Mouse (Mus musculus) left cerebral cortex, postnatal 14 days (tissue): ENCODE data around the gene Vps52. TPM values are rescaled to one million over a fixed set of nuclear protein-coding genes. Genes with fewer than 3 reads are reported as not detected.
A peak's percentile ranks its signal among the peaks of the same experiment; 100 is the strongest.

ENCODE experiments used
- DNase-seq, 2 experiments: peaks; one replicate each; pipeline ENCODE4 v3.0.0; 2021 to 2022; ENCODE audit warnings: low spot score in 2 of 2, mixed read lengths in 1 of 2
- intact Hi-C: fragments of 180-260 bp; cut with DNase I; formaldehyde crosslinking; loops from one replicate; pipeline ENCODE4 v1.15.1; 2025
- long read RNA-seq, 2 experiments: library from polyadenylated mRNA; stranded (forward); transcript quantifications; one replicate each; pipeline ENCODE4 v2.0.0; 2021
- total RNA-seq, 2 experiments: library from RNA; stranded (reverse); gene quantifications; 2 replicates each; pipeline ENCODE4 v1.2.3; 2021

The Vps52 gene
- total RNA-seq: 10 to 100 TPM; 80.3 to 83.6 TPM
- long read RNA-seq, experiment 1, transcript Vps52-201 (20 exons, 3,383 nt): major isoform, 110 of 151 reads
- long read RNA-seq, experiment 1, partial matches to known transcripts: 21 of 151 reads
- long read RNA-seq, experiment 1, other reads (novel, unspliced or antisense): 20 of 151 reads
- long read RNA-seq, experiment 2, transcript Vps52-201 (20 exons, 3,383 nt): major isoform, 127 of 184 reads
- long read RNA-seq, experiment 2, partial matches to known transcripts: 22 of 184 reads
- long read RNA-seq, experiment 2, other reads (novel, unspliced or antisense): 35 of 184 reads

DNA sequence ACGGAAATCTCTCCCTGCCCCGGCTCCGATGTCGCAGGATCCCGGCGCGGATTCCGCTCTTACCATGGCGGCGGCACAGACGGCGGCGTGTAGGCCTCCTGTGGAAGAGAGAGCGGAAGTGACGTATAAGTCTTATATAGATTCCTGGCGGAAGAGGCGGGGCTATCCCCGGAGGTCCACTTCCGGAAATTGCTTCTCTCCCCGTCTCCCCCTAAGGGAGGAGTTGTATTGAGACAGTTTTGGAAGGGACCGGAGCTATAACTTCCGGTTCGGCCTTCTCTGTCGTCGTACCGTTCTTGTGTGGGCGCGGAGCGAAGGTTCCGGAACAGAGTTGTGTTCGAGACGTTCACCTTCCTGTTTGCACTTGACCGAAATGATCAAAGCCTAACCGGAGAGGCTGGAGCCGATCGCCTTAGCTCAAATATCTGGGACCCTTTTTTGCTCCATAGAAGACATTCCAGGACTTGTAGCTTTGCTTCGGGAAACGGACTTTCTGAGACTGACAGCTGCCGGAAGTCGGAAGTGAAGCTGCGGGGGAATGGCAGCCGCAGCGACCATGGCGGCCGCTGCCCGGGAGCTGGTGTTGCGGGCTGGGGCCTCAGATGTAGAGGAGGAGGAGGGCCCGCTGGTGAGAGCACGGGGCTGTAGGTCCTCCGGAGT lies at the start of gene Vps52, which contains the start of gene Rps18:
TSS of gene Vps52 (plus strand) at position 258 of the 660 bp plus-strand sequence.
TSS of gene Rps18 (minus strand) at position 447 of the 660 bp plus-strand sequence.
- peak; percentile 97 to 99 for DNase-seq
- intact Hi-C loops: loop anchor here (5.0 kb wide), 1 partner anchor 67 kb away; the partner anchor contains the start of gene Ring1

DNA sequence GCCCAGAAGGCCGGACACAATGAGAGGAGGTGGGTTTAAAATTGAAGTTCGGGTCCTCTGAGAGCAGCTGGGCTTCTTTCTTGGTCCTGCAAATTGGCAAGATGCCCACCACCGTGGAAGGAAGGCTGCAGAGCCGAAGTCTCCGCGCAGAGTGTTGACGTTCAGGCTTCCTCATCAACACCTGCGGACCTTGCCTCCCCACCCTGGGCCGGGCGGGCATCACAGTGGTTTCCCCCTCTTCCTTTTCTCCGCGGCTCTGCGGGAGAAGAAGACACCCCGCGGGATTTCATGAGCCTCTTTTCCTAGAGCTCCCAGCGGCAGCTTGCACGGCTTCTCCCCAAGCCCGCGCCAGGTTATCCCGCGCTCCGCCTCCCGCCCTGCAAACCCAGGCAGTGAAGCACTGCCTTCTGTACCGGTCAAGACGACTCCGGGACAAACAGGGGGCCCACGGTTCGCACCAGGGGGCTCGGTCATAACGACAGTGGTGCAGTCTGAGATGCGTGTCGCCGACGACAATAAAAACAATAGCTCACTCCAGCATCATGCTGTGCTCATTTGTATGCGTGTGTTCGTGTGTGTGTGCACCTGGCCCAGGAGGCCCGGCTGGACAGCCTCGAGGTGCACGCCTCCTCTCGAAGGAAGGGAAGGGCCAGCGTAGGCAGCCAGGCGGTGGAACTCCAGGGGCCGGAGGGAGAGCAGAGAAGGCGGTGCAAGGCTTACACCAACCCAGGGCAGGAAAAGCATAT lies 47.1 kb upstream of the Vps52 start:
- intact Hi-C loops: no loop called here
- DNase-seq: peak; percentile 54 to 71

- intact Hi-C loops: no loop called here
- peak; percentile 98 for DNase-seq
Measured at GRCm38 (mm10) chr17:33909077-33909868, 46.3 kb upstream of the Vps52 start, which contains the start of gene Daxx. Gene Daxx, plus strand, starts transcription at chr17:33909414.

DNA sequence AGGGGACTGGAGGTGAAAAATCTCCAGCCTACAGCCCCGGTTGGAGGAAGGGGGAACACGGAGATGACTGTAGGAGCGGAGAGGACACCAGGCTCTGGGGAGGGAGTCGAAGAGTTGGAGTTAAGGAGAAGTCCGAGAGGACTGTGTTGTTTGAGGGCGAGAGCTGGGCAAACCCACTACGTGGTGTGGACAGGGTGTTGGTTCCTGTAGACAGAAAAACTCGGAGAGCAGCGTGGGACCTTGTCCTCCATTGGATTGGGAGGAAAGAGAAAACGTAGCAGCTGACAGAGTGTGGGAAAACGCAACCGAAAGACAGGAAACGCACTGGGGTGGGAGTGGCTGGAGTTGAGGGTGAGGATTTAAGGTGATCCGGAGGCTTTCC lies 45.8 kb upstream of the Vps52 start:
- intact Hi-C loops: no loop called here

GRCm38 (mm10) chr17:33910346-33911051 lies 45.1 kb upstream of the Vps52 start:
- intact Hi-C loops: no loop called here
- peak in 1 of 2 experiments; percentile 9 for DNase-seq

More for the DNA sequence above, 45.8 kb upstream of the Vps52 start:
- peak in 1 of 2 experiments; percentile 44 for DNase-seq

GRCm38 (mm10) chr17:33911052-33911812 lies 44.4 kb upstream of the Vps52 start:
- intact Hi-C loops: no loop called here
- DNase-seq: no peak

- intact Hi-C loops: no loop called here
- DNase-seq: peak in 1 of 2 experiments; percentile 5
Measured at GRCm38 (mm10) chr17:33911813-33912414, 43.7 kb upstream of the Vps52 start.

GRCm38 (mm10) chr17:33913264-33913663 lies 42.3 kb upstream of the Vps52 start:
- intact Hi-C loops: no loop called here
- DNase-seq: no peak

DNA sequence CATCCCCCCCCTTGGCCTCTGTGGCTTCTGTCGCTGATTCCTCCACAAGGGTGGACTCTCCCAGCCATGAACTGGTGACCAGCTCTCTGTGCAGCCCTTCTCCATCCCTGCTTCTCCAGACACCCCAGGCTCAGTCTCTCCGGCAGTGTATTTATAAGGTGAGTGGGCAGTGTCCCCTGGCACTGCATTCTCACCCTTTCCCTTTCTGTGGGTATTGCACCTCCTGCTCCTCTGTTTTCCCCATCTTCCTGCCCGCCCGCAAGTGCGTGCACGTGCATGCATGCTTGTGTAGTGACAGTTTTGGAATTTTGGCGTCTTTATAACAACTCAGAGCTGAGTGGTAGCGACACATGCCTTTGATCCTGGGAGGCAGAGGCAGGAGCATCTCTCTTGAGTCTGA lies 41.7 kb upstream of the Vps52 start:
- intact Hi-C loops: no loop called here
- DNase-seq: no peak

DNA sequence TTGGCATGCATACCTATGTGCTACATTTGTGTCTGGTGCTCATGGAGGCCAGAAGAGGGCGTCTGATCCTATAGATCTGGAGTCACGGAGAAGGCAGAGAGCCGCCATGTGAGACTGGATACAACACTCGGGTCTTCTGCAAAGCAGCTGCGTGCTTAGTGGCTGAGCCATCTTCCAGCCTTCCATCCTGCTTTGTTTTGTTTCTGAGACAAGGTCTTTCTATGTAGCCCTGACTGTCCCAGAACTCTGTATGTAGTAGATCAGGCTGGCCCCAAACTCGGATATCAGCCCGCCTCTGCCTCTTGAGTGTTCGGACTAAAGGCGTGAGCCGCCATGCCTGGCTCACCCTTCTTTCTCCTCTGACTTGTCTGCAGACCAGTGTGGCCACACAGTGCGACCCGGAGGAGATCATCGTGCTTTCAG lies 40.6 kb upstream of the Vps52 start:
- DNase-seq: peak in 1 of 2 experiments; percentile 8
- intact Hi-C loops: no loop called here

DNA sequence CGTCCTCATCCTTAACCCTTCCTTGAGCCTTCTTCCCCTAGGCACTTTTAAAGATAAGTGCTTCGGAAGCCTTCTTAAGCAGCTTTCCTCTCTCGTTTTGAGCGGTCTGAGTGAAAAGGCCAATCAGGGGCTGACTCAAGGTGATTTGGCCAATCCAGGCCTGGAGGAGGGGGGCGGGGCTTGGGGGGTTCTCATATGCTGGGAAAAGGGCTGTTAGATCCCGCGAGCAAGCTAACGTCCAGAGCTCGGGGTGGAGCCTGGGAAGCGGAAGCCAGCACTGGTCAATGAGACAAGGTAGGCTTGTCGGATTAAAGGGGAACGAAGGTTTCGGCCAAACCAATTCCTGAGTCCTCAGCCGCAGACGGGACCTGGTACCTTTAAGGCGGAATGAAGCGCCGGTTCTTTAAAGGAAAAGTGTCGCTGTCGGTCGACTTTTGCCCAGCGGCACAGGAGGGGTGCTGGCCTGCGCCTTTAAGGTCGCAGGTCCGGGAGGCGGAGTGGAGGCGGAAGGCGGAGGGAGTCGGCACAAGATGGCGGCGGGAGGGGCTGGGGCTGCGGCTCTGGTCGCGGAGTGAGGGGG lies 39.9 kb upstream of the Vps52 start, which contains the start of the genes Tapbp and Zbtb22:
TSS of gene Tapbp (plus strand) at position 229 of the 580 bp plus-strand sequence.
TSS of gene Zbtb22 (plus strand) at position 234 of the 580 bp plus-strand sequence.
- intact Hi-C loops: no loop called here
- DNase-seq: peak; percentile 97 to 98

GRCm38 (mm10) chr17:33916294-33916693 lies 39.3 kb upstream of the Vps52 start:
- intact Hi-C loops: no loop called here
- DNase-seq: no peak

DNA sequence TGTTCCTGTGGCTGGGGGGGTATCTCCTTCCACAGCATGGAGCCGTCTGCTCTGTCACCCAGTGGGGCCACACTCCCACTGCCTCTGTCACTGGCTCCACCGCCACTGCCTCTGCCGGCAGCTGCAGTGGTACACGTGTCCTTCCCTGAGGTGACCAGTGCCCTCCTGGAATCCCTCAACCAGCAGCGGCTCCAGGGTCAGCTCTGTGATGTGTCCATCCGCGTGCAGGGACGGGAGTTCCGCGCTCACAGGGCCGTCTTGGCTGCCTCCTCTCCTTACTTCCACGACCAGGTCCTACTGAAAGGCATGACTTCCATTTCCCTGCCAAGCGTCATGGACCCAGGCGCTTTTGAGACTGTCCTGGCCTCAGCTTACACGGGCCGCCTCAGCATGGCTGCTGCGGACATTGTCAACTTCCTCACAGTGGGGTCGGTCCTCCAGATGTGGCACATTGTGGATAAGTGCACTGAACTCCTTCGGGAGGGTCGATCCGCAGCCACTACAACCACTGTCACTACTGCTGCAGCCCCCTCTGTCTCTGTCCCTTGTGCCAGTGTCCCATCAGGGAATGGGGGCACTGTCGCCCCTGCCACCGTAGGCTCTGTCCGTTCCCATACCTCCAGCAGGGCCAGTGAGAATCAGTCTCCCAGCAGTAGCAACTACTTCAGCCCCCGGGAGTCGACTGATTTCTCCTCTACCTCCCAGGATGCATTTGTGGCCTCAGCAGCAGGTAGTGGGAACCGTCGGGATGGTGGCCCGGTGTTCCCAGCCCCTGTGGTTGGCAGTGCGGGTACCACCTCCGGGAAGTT lies 38.6 kb upstream of the Vps52 start:
- DNase-seq: peak in 1 of 2 experiments; percentile 6
- intact Hi-C loops: no loop called here

DNA sequence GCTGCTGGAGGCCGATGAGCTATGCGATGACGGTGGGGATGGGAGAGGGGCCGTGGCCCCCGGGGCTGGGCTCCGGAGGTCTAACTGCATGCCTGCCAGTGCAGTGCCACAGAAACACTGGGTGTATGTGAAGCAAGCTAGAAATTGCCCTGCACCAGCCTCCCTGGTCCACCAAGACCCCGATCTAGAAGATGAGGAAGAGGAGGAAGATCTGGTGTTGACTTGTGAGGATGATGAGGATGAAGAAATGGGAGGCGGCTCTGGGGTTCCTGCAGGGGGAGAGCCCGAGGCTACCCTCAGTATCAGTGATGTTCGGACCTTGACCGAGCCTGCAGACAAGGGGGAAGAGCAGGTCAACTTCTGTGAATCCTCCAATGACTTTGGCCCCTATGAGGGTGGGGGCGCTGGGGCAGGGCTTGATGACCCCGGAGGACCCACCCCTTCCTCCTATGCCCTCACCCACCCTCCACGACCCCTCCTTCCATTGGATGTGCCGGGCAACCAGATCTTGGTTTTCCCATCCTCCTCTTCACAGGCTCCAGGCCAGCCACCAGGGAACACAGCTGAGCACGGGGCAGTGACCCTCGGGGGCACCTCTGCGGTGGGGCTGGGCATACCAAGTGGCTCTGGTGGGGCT lies 37.8 kb upstream of the Vps52 start:
- intact Hi-C loops: no loop called here
- DNase-seq: peak in 1 of 2 experiments; percentile 3

GRCm38 (mm10) chr17:33918293-33919203 lies 37.1 kb upstream of the Vps52 start:
- intact Hi-C loops: no loop called here
- DNase-seq: peak in 1 of 2 experiments; percentile 7
